Mouse (Mus musculus) brain, embryonic 14.5 days (tissue): ENCODE data around the gene Spopl. TPM values are rescaled to one million over a fixed set of nuclear protein-coding genes. Genes with fewer than 3 reads are reported as not detected.
"Not testable (repeated sequence)": the region's sequence is repeated elsewhere in the genome, so short reads cannot be mapped to it uniquely, and the experiment has no call there.

Source experiments
- DNase-seq: peaks from one replicate; pipeline ENCODE4 v3.0.0-alpha.2; 2011; ENCODE audit warnings: low read depth
- CTCF ChIP-seq: fragments of 200-500 bp; IDR thresholded peaks from 2 replicates; pipeline ENCODE4 v1.5.1; 2012; ENCODE audit warnings: inconsistent platforms, mild to moderate bottlenecking, moderate library complexity, borderline replicate concordance; ENCODE audit not compliant: insufficient read depth, insufficient read length; ENCODE audit errors: extremely low read depth
- POLR2A ChIP-seq: fragments of 200-500 bp; IDR thresholded peaks from 2 replicates; pipeline ENCODE4 v1.6.1; 2012; ENCODE audit warnings: mild to moderate bottlenecking, inconsistent platforms, borderline replicate concordance; ENCODE audit not compliant: poor library complexity, insufficient read depth, insufficient read length, severe bottlenecking; ENCODE audit errors: extremely low read depth
- polyA plus RNA-seq: library from polyadenylated mRNA; depleted of rRNA; stranded (reverse); fragments of >200 nt; gene quantifications from 2 replicates; pipeline ENCODE4 v1.2.3, GENCODE M21; 2012; rRNA removed

Gene Spopl
- polyA plus RNA-seq: 6.9 and 8.1 TPM in 2 replicates

DNA sequence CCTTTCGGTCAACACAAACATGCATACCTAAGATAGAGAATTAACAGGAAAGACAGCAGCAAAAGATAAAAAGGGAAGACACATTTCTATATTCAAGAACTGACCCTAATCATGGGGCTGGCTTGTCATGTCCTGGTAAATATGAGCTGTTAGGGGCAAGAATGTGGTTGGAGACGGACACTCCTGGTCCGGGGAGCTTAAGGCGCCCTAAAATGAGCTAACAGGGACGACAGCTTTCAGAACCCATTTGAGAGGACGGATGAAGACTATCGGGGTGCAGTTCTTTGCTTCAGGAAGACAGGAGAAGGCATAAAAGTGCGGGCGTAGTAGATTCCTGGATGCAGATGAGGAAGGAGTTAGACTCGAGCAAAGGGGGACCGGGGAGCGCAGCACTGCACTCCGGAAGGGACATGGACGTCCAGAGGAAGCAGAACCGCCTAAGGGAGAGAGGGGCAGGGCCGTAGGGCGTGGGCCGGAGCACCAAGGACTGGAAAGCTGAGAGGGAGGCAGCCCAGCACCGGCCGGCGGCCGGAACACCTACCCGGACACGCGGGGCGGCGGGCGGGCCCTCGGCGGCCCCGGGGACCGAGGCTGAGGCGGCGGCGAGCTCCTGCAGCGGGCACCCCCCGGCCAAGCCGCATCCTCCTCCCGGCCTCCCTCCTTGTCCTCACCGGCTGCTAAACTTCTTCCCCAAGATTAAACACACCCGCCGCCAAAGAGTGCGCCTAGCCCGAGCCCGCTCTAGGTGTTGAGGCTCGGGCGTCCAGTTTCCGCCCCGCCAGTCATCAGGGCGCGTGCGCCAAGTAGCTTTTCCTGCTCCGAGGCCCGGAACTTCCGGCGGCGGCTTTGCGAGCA is at the start of gene Spopl:
Gene Spopl (minus strand): TSS at position 805 of the 855 bp plus-strand sequence.
- TF ChIP-seq POLR2A (peak; percentile 43; the same call in 1 of the 2 replicates), CTCF (no peak)
- DNase-seq: peak; percentile 96

DNA sequence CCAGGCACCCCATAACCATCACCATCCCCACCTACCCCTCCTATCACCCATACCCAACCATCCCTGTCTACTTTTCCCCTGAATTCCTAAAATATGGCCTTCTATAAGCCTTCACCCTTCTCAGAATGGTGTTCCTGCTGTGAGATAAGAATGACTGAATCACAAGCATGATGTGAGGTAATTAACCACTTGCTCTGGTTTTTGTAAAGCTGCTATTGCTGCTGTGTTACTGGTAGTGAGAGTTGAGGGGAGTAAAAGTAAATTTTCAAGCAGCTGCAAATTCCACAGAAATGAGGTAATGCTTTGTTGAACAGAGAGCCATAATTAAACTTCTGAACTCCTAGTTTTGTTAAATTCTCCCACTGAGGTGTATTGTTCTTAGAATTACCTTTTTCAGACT is 48.2 kb upstream of the Spopl start:
- DNase-seq: peak; percentile 1
- TF ChIP-seq POLR2A: no peak
- TF ChIP-seq CTCF: no peak

DNA sequence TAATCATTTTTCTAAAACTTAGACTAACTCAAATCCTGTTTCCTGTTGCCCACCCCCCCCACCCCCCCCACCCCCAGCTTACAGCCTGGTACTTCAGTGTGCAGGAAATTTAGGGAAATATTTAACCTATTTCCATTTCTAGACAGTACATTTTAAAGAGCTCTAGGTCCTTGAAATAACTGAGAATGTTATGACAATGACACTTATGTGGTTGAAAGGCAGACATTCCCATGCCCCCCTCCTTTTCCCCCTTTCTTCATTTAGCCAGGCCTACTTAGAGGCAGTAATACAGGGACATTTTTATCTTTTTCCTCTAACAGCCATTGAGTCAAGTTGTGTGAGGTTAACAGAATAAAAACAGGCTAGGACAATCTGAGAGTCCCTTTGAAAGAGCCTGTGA is 46.1 kb upstream of the Spopl start:
- TF ChIP-seq POLR2A (no peak), CTCF (no peak)
- no peak for DNase-seq

DNA sequence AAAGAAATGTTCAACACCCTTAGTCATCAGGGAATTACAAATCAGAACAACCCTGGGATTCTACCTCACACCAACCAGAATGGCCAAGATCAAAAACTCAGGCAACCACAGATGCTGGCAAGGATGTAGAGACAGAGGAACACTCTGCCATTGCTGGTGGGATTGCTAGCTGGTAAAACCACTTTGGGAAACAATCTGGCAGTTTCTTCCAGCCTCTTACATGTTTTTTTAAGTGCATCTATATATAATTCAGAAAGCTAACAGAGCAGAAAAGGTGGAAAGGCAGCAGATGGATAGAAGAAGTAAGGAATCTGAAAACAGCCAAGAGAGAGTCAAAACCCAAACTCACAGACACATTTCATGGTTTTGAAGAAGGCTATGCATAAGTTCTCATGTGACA is 33.5 kb upstream of the Spopl start:
- no peak for TF ChIP-seq CTCF
- TF ChIP-seq POLR2A: no peak
- no peak for DNase-seq

DNA sequence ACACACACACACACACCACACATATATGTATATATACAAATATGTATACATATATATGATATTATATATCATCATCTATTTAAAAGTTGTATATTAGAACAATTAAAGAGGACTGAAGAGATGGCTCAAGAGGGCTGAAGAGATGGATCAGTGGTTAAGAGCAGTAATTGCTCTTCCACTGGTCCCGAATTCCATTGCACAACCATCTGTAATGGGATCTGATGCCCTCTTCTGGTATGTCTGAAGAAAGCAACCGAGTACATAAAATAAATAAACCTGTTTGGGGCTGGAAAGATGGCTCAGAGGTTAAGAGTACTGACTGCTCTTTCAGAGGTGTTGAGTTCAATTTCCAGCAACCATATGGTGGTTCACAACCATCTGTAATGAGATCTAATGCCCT is 16.9 kb upstream of the Spopl start:
- DNase-seq: no peak
- no peak for TF ChIP-seq CTCF
- TF ChIP-seq POLR2A: no peak

DNA sequence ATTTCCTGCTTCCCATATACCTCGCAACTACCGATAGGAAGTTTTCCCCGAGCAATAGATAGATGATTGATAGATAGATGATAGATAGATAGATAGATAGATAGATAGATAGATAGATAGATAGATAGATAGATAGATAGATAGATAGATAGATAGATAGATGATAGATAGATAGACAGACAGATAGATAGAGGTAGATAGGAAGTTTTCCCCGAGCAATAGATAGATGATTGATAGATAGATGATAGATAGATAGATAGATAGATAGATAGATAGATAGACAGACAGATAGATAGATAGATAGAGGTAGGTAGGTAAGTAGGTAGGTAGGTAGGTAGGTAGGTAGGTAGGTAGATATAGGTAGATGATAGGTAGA is 239 bp upstream of the Spopl start:
- DNase-seq: not testable (repeated sequence)

DNA sequence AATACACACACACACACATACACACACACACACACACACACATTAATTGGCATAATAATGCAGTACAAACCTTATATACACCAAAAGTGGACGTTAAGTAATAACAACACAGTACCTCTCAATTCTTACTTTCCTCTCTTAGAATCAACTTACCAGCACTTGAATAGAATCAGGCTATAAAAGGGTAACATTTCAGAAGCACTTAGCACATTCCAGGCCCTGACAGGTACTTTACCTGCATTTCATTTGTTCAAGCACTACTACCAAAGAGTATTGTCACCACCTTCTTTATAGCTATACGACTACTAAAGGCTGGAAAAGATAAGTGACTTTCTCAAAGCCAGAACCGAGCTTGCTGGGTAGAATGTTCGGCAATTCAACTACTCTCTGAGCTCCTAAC is 1.3 kb downstream of the Spopl start:
- no peak for DNase-seq
- TF ChIP-seq CTCF: no peak
- no peak for TF ChIP-seq POLR2A

DNA sequence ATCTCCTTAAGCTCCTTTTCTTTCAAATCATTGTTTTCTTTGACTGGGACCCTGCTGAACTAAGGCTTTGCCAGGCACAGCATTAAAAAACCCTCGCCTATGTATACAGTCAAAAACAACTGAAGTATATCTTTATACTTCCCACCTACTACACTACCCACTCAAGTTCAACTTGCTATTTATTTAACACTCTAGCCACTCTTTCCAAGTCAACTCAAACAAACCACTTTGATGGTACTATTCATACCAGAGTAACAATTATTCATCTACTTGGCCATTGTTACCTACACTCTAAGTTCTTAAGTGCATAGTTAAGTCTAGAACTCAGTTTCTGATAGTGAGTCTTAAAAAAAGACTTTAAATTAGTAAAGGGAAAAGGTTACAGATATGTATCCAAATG is 3.1 kb downstream of the Spopl start:
- no peak for DNase-seq
- TF ChIP-seq POLR2A: no peak
- no peak for TF ChIP-seq CTCF

DNA sequence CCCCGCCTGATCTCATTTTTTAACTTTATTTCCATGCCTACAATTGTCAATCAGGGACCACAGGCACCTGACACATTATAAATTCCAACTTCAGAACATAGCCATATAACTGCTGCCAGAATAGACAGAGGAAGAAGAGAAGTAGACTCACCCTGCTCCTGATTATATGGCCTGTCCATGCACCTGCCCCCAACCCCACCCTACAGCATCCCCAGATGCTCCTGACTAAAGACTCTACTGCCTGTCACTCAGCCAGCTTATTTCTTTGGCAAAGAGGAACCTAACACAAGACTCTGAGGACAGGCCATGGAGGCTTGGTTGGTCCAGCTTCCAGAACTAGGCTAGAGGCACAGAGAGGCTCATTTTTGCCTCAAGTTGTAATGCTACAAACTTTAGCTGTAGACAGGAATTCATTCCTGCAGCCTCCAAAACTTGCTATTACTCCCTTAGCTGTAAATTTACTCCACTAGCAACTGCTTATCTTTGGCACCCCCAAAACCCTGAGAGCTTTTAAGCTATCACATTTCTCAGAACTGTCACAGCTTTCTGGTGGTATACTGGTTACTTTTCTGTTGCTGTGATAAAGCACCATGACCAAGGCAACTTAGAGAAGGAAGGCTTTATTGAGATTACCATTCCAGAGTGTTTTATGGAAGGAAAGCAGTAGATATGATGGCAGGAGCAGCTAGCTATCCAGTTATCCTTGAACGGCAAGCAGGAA is 6.7 kb downstream of the Spopl start:
- TF ChIP-seq POLR2A: no peak
- no peak for TF ChIP-seq CTCF

DNA sequence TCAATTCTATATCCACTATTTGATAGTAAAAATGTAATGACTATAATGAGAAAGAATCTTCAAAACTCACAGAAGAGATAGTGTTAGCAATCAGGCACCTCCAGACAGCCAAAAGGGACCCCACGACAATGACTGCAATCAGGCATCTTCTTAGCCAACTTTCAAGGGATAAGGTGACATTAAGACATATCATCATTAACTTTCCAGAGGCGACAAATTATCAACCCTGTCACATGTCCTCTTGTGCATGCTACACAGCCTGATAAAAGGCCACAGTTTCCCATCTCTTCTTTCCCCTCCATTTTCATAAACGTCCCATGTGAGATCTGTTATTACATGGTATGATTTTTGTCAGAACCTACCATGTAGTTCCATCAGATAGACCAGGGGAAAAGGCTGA is 9.0 kb downstream of the Spopl start:
- DNase-seq: no peak

More for the DNA sequence above, 6.7 kb downstream of the Spopl start:
- no peak for DNase-seq

DNA sequence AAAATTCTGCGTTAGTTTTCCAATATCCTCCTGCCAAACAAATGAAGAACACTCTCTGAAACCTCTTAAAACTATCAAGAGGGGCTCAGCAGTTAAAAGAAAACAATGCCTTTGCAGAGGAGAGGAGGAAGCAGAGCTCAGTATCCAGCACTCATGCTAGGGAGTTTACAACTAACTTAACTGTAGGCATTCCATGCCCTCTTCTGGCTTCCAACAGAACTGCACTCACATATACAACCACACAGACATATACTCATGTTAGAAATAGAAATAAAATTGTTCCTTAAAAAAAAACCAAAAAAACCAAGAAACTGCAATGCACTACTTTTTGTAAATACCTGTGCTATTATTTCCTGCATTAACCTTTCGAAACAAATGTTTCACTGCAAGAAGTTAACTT is 12.7 kb downstream of the Spopl start:
- TF ChIP-seq POLR2A (no peak), CTCF (no peak)
- no peak for DNase-seq

More for the DNA sequence above, 9.0 kb downstream of the Spopl start:
- TF ChIP-seq CTCF (no peak), POLR2A (no peak)

DNA sequence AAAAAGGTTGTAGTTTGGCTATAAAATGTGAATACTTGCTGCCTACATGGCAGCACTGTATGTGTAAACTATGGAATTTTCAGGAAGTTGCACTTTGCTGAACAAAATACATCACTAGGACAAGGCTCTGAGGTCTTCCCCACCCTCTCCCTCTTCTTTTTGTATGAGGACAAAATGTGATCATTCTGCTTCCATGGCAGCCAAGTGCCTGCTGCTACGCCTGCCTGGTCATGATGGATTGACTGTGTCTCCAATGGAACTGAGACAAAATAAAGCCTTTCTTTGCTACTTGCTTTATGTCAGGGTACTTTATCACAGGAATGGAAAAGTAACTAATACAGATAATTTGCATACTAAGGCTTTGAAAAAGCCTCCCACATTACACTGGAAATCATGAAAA is 20.7 kb downstream of the Spopl start:
- TF ChIP-seq CTCF: no peak
- TF ChIP-seq POLR2A: no peak
- no peak for DNase-seq

DNA sequence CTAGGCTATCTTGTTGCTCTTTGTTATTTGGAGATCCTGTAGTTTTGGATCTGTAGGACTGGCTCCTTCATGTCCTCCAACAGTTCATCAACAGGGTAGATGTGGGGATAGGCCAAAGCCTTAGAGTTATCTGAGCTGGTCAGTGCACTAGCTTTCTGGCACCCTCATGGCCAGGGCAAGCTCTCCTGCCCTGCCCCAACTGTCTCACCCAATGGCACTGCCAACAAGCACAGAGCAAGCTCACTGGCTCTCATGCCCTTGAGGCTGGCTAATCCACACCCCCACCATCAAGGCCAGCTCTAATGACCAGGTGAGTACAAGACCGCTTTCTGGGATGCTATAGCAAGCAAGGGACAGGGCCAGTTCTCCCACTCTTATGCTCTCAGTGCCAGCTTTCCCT is 24.7 kb downstream of the Spopl start:
- no peak for DNase-seq
- TF ChIP-seq CTCF: no peak
- TF ChIP-seq POLR2A: no peak

DNA sequence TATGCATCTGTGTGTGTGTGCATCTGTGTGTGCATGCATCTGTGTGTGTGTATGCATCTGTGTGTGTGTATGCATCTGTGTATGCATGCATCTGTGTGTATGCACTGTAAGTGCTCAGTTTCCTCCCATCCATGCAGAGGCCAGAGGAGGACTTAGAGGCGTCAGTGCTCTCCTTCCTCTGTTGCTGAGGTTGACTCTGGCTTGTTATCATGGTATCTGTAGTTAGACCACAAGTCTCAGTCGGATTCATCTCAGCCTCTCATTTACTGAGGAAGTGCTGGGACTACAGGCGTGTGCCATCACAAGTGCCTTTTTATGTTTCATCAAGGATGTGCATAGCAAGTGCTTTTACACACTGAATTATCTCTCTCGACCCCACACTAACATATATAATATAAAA is 31.9 kb downstream of the Spopl start:
- TF ChIP-seq POLR2A: no peak
- no peak for TF ChIP-seq CTCF
- DNase-seq: no peak

DNA sequence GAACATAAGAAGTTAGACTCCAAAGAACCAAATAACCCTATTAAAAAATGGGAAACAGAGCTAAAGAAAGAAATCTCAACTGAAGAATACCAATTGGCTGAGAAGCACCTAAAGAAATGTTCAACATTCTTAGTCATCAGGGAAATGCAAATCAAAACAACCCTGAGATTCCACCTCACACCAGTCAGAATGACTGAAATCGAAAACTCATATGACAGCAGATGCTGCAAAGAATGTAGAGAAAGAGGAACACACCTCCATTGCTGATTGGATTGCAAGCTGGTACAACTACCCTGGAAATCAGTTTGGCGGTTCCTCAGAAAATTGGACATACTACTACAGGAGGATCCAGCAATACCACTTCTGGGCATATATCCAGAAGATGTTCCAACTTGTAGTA is 44.2 kb downstream of the Spopl start:
- DNase-seq: not testable (repeated sequence)
